Mouse (Mus musculus) kidney, adult 2 months (tissue): ENCODE results near the gene Ankrd35. TPM values are rescaled to one million over a fixed set of nuclear protein-coding genes. Genes with fewer than 3 reads are reported as not detected.
A peak's percentile ranks its signal among the peaks of the same experiment; 100 is the strongest.
"Not testable (repeated sequence)": the region's sequence is repeated elsewhere in the genome, so short reads cannot be mapped to it uniquely, and the experiment has no call there.

Source experiments
- DNase-seq: peaks from one replicate; pipeline ENCODE4 v3.0.0; 2021
- H3K27ac ChIP-seq: fragments of 200-500 bp; 2 replicates; pipeline ENCODE4 v1.5.1; 2012; ENCODE audit warnings: low read depth, low read length, control low read depth, inconsistent platforms; ENCODE audit not compliant: insufficient read depth
- H3K27me3 ChIP-seq: fragments of 200-500 bp; replicated peaks from 2 replicates; pipeline ENCODE4 v1.6.1; 2012; ENCODE audit warnings: mild to moderate bottlenecking, moderate library complexity, low read length, inconsistent platforms; ENCODE audit not compliant: control insufficient read depth, insufficient read depth
- H3K36me3 ChIP-seq: fragments of 200-500 bp; 2 replicates; pipeline ENCODE4 v1.6.1; 2012; ENCODE audit warnings: mild to moderate bottlenecking, moderate library complexity, low read length, inconsistent platforms; ENCODE audit not compliant: control insufficient read depth, insufficient read depth
- H3K4me1 ChIP-seq: fragments of 200-500 bp; 2 replicates; pipeline ENCODE4 v1.6.1; 2011; ENCODE audit warnings: low read length; ENCODE audit not compliant: control insufficient read depth, insufficient read depth
- H3K4me3 ChIP-seq: fragments of 200-500 bp; 2 replicates; pipeline ENCODE4 v1.5.1; 2011; ENCODE audit warnings: mild to moderate bottlenecking, low read depth, low read length, control low read depth; ENCODE audit not compliant: insufficient read depth
- CTCF ChIP-seq: fragments of 200-500 bp; conservative IDR thresholded peaks from 2 replicates; pipeline ENCODE4 v1.5.1; 2011; ENCODE audit warnings: low read depth, mild to moderate bottlenecking, control low read depth, low read length, moderate library complexity, mixed read lengths; ENCODE audit not compliant: insufficient read depth, insufficient read length
- POLR2A ChIP-seq: fragments of 200-500 bp; IDR thresholded peaks from one replicate; pipeline ENCODE4 v1.6.1; 2011; ENCODE audit warnings: low read depth, low read length, control low read depth
- WGBS: fragments of 180-500 bp; shearing (Covaris S2); methylation state at CpG from one replicate; pipeline ENCODE4 v1.1.7; 2018; 5-methylcytosine and 5-hydroxymethylcytosine counted together
- polyA plus RNA-seq: library from polyadenylated mRNA; depleted of rRNA; stranded (reverse); fragments of >200 nt; gene quantifications from 2 replicates; pipeline ENCODE4 v1.2.3, GENCODE M21; 2012

The Ankrd35 gene
- polyA plus RNA-seq, 1 experiment: 0.45 TPM

DNA sequence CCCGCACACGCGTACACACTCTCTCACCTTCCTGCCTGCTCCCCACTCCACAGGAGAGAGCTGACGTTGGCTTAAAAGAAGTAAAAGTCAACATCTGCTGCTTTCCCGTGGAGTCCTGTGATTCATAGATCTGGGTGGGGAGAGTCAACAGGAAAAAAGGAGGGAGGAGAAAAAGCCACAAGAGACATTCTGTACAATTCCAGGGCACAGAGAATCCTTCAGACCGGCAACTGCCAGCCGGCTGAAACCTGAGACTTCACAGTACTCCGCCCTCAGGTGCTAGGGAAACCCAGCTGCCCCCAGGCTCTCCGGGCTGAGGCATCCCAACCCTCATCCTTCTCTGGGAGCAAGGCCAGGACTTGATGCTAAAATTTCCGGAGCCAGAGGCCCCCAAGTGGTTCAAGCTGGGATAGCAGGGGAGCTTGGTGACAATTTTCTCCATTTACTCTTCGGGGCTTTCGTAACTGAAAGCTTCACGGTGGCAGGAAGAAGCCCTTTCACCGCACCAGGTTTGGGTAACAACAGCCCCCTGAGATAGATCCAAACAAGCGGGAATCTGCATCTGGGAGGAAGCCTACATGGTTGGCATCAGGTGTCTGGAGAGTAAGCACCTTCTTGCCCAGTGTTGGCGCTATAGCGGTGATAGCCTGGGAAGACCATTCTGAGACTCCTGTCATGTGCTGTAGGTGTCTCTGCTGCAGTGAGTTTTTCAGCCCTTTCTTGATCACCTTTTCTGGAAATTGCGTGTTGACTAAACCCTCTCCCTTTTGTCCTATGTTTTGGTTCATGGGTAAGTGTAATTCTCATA, 6.3 kb upstream of the Ankrd35 start:
- Histone ChIP-seq H3K4me1 (peaks cover 7% of the 10 kb centered on the region; the same call in 1 of the 2 replicates), H3K36me3 (no peaks in the 10 kb centered on the region), H3K4me3 (peak overlapping the region; percentile 41; the same call in 1 of the 2 replicates), H3K27me3 (no peaks in the 10 kb centered on the region), H3K27ac (no peak overlapping the region)
- WGBS: 4% methylated on average over 18 of the region's 18 CpGs
- peak; percentile 82 for DNase-seq
- TF ChIP-seq POLR2A (no peak), CTCF (peak; percentile 74)

DNA sequence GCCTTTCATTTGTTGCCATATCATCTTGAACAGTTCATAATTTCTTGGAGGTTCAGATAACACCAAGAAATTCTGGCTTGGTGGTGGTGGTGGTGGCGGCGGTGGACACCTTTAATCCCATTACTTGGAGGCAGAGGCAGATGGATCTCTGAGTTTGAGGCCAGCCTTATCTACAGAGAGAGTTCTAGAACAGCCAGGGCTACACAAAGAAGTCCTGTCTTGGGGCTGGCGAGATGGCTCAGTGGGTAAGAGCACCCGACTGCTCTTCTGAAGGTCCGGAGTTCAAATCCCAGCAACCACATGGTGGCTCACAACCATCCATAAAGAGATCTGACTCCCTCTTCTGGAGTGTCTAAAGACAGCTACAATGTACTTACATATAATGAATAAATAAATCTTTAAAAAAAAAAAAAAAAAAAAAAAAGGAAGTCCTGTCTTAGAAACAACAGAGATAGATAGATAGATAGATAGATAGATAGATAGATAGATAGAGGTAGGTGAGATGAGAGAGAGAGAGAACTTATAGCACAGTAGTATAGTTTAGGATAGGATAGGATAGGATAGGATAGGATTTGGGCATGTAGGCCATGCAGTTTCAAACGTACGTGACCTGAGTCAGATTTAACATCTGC, 4.1 kb upstream of the Ankrd35 start:
- not testable (repeated sequence) for H3K4me1 ChIP-seq, DNase-seq, H3K27me3 ChIP-seq, H3K36me3 ChIP-seq, H3K4me3 ChIP-seq, H3K27ac ChIP-seq
- WGBS: 94% methylated on average over 7 of the region's 7 CpGs

DNA sequence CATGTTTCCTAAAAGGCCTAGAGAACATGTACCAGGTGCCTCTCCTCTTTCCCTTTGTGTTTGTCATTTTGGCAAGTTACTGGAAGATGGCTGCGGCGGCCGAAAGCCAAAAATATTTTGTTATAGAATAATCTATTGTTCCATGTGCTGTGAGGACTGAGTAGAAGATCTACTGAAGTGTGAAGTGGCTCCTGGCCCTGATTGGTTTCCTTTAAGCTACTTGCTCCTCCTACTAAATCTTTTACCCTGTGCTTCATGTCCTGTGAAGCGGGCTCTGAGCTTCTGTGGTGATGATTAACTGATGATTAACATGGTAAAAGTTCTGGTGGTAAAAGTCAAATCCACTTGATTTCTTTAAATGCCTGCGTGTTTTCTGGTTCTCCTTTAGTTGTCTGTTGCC, 3.0 kb upstream of the Ankrd35 start:
- Histone ChIP-seq H3K4me3 (no peak overlapping the region), H3K27me3 (no peaks in the 10 kb centered on the region), H3K36me3 (no peaks in the 10 kb centered on the region), H3K27ac (no peak overlapping the region), H3K4me1 (peaks cover 7% of the 10 kb centered on the region; the same call in 1 of the 2 replicates)
- peak; percentile 82 for DNase-seq
- TF ChIP-seq POLR2A (no peak), CTCF (no peak)
- WGBS: 48% methylated on average over 5 of the region's 5 CpGs

DNA sequence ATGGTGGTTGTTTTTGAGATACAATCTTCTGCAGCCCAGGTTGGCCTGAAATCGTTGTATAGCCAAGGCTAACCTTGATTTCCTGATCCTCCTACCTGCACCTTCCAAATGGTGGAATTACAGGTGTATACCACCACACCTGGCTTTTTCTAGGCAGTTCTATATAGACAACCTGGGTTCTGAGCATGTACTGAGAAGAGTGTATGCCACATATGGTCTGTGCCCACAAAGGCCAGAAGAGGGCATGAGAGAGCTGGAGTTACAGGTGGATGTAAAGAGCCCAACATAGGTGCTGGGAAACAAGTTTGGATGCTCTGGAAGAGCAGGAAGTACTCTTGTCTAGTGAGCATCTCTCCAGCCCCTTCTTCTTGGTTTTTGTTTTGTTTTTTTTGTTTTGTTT, 2.6 kb upstream of the Ankrd35 start:
- peak; percentile 61 for TF ChIP-seq CTCF
- TF ChIP-seq POLR2A: no peak
- Histone ChIP-seq H3K4me1 (peaks cover 7% of the 10 kb centered on the region; the same call in 1 of the 2 replicates), H3K4me3 (no peak overlapping the region), H3K27me3 (no peaks in the 10 kb centered on the region), H3K36me3 (no peaks in the 10 kb centered on the region), H3K27ac (no peak overlapping the region)
- DNase-seq: peak; percentile 43
- 44% methylated on average over 1 of the region's 1 CpGs for WGBS

DNA sequence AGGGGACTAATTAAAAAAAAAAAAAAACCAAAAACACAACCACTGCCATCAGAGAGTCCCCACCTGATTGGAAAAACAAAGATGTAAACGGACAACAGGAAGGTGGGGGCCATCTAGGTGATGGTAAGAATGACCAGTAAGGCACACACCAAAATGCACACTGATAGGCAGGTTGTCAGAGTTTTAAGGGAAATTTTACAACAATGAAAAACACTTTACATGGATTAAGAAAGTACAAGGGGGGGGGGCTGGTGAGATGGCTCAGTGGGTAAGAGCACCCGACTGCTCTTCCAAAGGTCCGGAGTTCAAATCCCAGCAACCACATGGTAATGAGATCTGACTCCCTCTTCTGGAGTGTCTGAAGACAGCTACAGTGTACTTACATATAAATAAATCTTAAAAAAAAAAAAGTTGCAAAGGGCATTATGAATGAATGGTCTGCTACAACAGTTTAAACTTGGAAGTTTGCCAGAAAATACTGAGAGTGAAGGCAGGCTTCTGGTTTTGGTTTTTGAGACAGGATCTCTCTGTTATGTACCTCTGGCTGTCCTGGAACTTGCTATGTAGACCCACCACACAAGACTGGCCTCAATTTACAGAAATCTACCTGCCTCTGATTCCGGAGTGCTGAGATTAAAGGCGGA, 1.4 kb upstream of the Ankrd35 start:
- DNase-seq: no peak
- H3K27me3 ChIP-seq: no peaks in the 10 kb centered on the region
- TF ChIP-seq CTCF: no peak
- TF ChIP-seq POLR2A: no peak

DNA sequence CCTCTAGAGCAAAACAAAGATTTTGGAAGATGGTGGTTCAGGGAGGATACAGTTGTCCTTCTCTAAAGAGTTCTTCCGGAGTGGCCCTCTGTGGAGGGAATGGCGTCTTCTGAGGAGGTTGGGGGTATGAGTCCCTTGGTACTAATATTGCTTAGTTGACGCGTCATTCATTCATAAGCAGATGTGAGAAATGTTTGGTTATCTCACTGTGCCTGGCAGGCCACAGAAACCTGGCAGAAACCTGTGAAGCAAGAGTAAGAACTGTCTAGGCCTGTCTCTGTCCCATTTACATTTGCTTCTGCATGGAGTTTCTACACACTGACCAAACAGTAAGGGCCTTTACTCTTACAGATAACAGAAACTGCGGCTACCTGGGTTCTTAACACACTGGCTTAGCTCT, 1.6 kb downstream of the Ankrd35 start:
- DNase-seq: no peak
- Histone ChIP-seq H3K4me3 (no peak overlapping the region), H3K36me3 (no peaks in the 10 kb centered on the region), H3K27ac (no peak overlapping the region), H3K4me1 (peaks cover 4% of the 10 kb centered on the region; the same call in 1 of the 2 replicates), H3K27me3 (no peaks in the 10 kb centered on the region)
- WGBS: 98% methylated on average over 5 of the region's 5 CpGs
- TF ChIP-seq CTCF: no peak
- TF ChIP-seq POLR2A: no peak

More for the DNA sequence above, 1.4 kb upstream of the Ankrd35 start:
- 86% methylated on average over 5 of the region's 5 CpGs for WGBS
- Histone ChIP-seq H3K27ac (no peak overlapping the region), H3K4me3 (no peak overlapping the region), H3K36me3 (no peaks in the 10 kb centered on the region), H3K4me1 (peaks cover 7% of the 10 kb centered on the region; the same call in 1 of the 2 replicates)

DNA sequence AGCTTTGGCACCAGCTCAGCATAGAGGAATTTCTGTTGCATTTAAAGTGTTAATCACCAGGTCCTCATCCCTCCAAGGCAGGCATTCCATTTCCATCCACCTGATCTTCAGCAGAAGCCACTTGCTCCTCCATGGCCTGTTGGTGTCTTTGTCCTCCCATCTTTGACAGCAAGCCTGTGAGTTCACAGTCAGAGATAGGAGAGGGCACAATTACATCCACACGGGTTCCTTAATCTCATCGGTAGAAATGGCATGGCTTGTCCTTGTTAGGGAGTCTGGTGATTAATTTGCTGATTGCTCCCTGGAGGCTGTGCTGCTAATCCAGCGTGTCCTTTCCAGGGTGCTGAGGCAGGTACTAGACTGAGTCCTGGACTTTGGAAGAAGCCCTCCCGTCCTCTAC, 3.6 kb downstream of the Ankrd35 start:
- no peaks in the 10 kb centered on the region for H3K36me3 ChIP-seq
- no peaks in the 10 kb centered on the region for H3K27me3 ChIP-seq
- H3K4me1 ChIP-seq: no peaks in the 10 kb centered on the region
- H3K4me3 ChIP-seq: no peak overlapping the region
- H3K27ac ChIP-seq: no peak overlapping the region
- TF ChIP-seq CTCF (no peak), POLR2A (no peak)
- 50% methylated on average over 4 of the region's 4 CpGs for WGBS
- DNase-seq: no peak
